Mouse (Mus musculus) intestine, embryonic 15.5 days (tissue): Measurements from ENCODE around the gene Setdb2. TPM values are rescaled to one million over a fixed set of nuclear protein-coding genes. Genes with fewer than 3 reads are reported as not detected.

ENCODE experiments used
- ATAC-seq: fragments of 200-750 bp; cut with Nextera tagmentation; 2 replicates; pipeline ENCODE4 v1.8.0; 2017; ENCODE audit warnings: moderate TSS enrichment, moderate library complexity
- H3K27ac ChIP-seq: fragments of 300-500 bp; sonication (generic); 2 replicates; pipeline ENCODE4 v1.5.1; 2015; ENCODE audit warnings: mild to moderate bottlenecking, inconsistent platforms
- H3K27me3 ChIP-seq: fragments of 300-500 bp; sonication (generic); replicated peaks from 2 replicates; pipeline ENCODE4 v1.6.1; 2015; ENCODE audit warnings: inconsistent platforms
- H3K36me3 ChIP-seq: fragments of 300-500 bp; sonication (generic); 2 replicates; pipeline ENCODE4 v1.6.1; 2015; ENCODE audit warnings: inconsistent platforms
- H3K4me1 ChIP-seq: fragments of 300-500 bp; sonication (generic); replicated peaks from 2 replicates; pipeline ENCODE4 v1.6.1; 2015; ENCODE audit warnings: inconsistent platforms
- H3K4me2 ChIP-seq: fragments of 300-500 bp; sonication (generic); replicated peaks from 2 replicates; pipeline ENCODE4 v1.6.1; 2015; ENCODE audit warnings: mild to moderate bottlenecking, inconsistent platforms
- H3K4me3 ChIP-seq: fragments of 300-500 bp; sonication (generic); replicated peaks from 2 replicates; pipeline ENCODE4 v1.5.1; 2015; ENCODE audit warnings: inconsistent platforms
- H3K9ac ChIP-seq: fragments of 300-500 bp; sonication (generic); 2 replicates; pipeline ENCODE4 v1.6.1; 2015; ENCODE audit warnings: inconsistent platforms
- H3K9me3 ChIP-seq: fragments of 300-500 bp; sonication (generic); 2 replicates; pipeline ENCODE4 v1.6.1; 2016; ENCODE audit warnings: inconsistent platforms
- WGBS: fragments of 180-500 bp; shearing (Covaris S2); methylation state at CpG from one replicate; pipeline ENCODE4 v1.1.7; 2015; 5-methylcytosine and 5-hydroxymethylcytosine counted together
- polyA plus RNA-seq: library from polyadenylated mRNA; unstranded; fragments of >200 nt; fragmentation: Nextera tagmentation; extraction: Ambion mirVana; gene quantifications from 2 replicates; pipeline ENCODE4 v1.2.1, GENCODE M21; 2015

Gene Setdb2
- 8.4 and 9.6 TPM in 2 replicates for polyA plus RNA-seq

DNA sequence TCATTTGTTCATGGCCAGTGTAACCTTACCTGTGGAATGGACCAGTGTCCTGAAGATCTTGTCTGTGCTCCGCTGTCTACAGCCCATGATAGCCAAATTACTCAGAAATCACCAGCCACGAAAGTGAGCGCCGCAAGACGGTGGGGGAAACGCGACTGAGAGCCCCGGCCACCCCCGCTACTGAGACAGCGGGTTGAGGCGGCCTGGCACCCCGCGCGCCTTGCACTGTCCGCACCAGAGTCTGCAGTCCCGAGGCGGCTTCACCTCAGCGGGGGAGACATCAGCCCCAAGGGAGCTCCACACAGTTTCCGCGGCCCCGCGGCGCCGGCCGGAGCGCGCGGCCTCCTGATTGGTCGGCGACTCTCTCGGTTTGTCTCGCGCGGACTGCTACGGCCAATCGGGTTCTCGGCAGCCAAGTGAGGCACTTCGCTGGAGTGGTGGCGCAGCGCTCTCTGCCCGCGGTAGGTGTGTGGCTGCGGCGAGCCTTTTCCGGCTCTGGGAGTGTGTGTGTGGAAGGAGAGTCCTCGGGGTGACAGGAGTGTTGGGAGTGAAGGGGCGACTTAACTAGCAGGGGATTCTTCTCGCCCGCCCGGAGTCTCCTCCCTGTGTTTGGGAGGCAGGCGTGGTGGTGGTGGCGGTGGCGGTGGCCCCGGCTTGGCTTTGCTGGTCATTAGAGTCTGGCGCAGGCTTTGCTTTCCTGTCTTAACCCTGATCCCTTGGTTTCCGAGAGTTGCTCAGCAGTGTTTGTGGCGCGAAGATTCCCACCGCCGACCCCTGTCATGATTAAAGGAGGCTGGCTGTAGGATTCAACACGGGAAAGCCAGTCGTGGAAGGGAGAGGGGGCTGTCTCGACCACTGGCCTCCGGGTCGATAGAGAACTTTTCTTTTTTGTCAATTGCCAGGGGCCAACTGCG is at the start of gene Setdb2, which contains the start of gene Cab39l:
Gene Setdb2 (minus strand): TSS at position 327 of the 914 bp plus-strand sequence.
Gene Cab39l (plus strand): TSS at position 415 of the 914 bp plus-strand sequence.
- Histone ChIP-seq H3K4me2 (peak within 1 kb of the TSS; percentile 81), H3K4me1 (0 out of 2 replicates have a peak, but pooled peaks cover 3% of the 10 kb centered on the region), H3K27ac (peak within 1 kb of the TSS; percentile 90), H3K9me3 (no peaks in the 10 kb centered on the region), H3K4me3 (peak within 1 kb of the TSS; percentile 89), H3K36me3 (no peaks in the 10 kb centered on the region), H3K9ac (peak within 1 kb of the TSS; percentile 94), H3K27me3 (no peaks in the 10 kb centered on the region)
- WGBS: 1% methylated on average over 64 of the region's 66 CpGs
- peak; percentile 100 for ATAC-seq

DNA sequence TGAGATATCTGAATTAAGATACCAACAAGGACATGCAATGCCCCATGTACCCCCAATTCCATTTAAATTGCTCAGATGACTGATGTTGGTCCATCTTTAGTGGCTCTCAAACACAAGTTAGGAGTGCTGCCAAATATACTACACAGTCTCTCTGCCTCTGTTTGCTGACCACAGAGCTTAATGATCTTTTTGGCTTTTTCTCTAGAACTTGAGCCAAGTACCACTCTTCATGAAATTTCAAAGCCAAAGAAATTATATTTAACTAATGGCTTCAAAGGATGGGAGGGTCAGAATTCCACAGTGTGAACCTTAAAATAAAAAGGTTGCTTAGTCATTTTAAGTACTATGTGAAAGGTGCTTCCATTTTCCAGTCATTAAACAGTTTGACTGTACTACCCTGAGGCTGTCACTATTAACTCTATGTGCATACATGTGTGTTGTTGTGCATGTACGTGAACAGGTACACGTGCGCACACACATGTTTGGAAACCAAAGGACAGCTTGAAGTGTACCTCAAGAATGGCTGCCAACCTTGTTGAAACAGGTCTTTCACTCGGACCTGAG is 44.6 kb upstream of the Setdb2 start:
- H3K27ac ChIP-seq: no peak overlapping the region

DNA sequence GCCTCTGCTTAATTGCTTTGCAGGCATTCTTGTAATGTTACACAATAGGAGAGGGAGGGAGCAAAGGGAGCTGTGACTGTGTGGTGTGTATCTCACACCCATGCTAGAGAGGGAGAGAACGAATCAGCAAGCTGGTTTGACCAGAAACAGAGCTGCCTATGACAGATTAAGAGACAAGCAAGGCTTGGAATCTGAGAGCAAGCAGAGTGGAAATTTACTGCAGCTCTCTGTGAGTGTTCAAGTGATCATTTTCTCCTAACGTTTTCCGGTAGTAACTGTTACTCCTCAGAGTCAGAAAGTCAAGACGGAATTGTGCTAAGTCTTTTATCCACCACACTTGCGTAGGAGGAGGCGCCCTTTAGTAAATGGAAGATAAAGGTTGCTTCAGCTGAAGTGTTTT is 38.0 kb upstream of the Setdb2 start:
- Histone ChIP-seq H3K4me1 (no peaks in the 10 kb centered on the region), H3K4me3 (no peak overlapping the region), H3K9me3 (no peaks in the 10 kb centered on the region), H3K27ac (no peak overlapping the region), H3K4me2 (no peak overlapping the region), H3K27me3 (no peaks in the 10 kb centered on the region), H3K9ac (no peak overlapping the region), H3K36me3 (no peaks in the 10 kb centered on the region)
- WGBS: 33% methylated on average over 6 of the region's 6 CpGs
- ATAC-seq: peak; percentile 39; the same call in 1 of the 2 replicates

More for the DNA sequence above, 44.6 kb upstream of the Setdb2 start:
- ATAC-seq: no peak
- 89% methylated on average over 4 of the region's 4 CpGs for WGBS
- Histone ChIP-seq H3K4me1 (no peaks in the 10 kb centered on the region), H3K4me2 (no peak overlapping the region), H3K9me3 (no peaks in the 10 kb centered on the region), H3K36me3 (no peaks in the 10 kb centered on the region), H3K4me3 (no peak overlapping the region), H3K27me3 (no peaks in the 10 kb centered on the region), H3K9ac (no peak overlapping the region)

DNA sequence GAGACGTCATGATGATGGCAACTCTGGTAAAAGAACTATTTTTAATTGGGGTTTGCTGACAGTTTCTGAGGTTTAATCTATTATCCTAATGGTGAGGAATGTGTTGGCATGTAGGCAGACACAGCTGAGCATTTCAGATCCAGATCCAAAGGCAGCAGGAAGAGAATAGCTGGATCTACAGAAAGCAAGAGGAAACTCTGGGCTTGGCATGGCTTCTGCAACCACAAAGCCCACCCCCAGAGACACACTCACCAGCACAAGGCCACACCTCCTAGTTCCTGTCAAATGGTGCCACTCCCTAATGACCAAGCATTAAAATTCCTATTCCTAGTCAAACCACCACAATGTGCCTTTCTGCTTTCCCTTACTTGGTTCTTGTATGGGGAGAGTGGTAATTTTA is 30.1 kb upstream of the Setdb2 start:
- no peaks in the 10 kb centered on the region for H3K4me1 ChIP-seq
- no peaks in the 10 kb centered on the region for H3K36me3 ChIP-seq
- H3K27ac ChIP-seq: no peak overlapping the region
- no peak overlapping the region for H3K4me2 ChIP-seq
- no peaks in the 10 kb centered on the region for H3K9me3 ChIP-seq
- no peak overlapping the region for H3K9ac ChIP-seq
- ATAC-seq: no peak
- H3K4me3 ChIP-seq: no peak overlapping the region
- 86% methylated on average over 1 of the region's 1 CpGs for WGBS
- H3K27me3 ChIP-seq: no peaks in the 10 kb centered on the region

DNA sequence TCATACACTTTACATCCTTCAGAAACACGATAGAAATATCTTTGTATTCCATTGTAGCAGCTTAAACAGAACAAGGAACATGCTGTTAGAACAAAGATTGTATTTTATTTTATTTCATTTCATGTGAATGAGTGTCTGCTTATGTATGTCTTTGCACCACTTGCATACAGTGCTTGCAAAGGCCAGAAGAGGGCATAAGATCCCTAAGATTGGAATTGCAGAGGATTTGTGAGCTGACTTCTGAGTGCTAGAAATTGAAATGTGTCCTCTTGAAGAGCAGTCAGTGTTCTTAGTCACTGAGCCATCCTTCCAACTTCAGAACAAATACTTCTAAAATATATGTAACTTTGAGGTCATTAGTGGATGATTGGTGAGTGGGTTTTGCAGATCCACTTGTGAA is 27.1 kb upstream of the Setdb2 start:
- WGBS: 67% methylated on average over 1 of the region's 1 CpGs
- Histone ChIP-seq H3K4me3 (no peak overlapping the region), H3K4me2 (no peak overlapping the region), H3K36me3 (no peaks in the 10 kb centered on the region), H3K27me3 (no peaks in the 10 kb centered on the region), H3K4me1 (no peaks in the 10 kb centered on the region), H3K27ac (no peak overlapping the region), H3K9ac (no peak overlapping the region), H3K9me3 (no peaks in the 10 kb centered on the region)
- no peak for ATAC-seq

DNA sequence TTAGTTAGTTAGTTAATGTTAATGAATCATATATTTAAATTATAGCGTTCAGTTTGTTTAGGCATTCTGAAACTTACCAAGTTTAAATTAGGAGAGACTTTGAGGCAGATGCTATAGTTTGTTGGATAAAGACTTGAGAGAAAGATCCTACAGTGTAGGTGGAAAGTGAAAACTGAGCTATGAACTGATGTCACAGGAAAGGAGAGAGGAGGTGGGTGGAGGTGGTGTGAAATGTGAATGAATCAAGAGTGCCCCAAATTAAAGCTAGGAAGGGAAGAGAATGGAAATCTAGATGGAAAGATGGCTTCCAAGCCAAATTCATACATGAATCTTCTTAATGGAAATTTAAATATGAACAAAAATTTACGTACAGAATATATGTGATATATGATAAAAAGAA is 25.8 kb upstream of the Setdb2 start:
- Histone ChIP-seq H3K4me3 (no peak overlapping the region), H3K4me1 (no peaks in the 10 kb centered on the region), H3K36me3 (no peaks in the 10 kb centered on the region), H3K9me3 (no peaks in the 10 kb centered on the region), H3K9ac (no peak overlapping the region), H3K27me3 (no peaks in the 10 kb centered on the region), H3K27ac (no peak overlapping the region), H3K4me2 (no peak overlapping the region)
- 93% methylated on average over 2 of the region's 2 CpGs for WGBS
- no peak for ATAC-seq

DNA sequence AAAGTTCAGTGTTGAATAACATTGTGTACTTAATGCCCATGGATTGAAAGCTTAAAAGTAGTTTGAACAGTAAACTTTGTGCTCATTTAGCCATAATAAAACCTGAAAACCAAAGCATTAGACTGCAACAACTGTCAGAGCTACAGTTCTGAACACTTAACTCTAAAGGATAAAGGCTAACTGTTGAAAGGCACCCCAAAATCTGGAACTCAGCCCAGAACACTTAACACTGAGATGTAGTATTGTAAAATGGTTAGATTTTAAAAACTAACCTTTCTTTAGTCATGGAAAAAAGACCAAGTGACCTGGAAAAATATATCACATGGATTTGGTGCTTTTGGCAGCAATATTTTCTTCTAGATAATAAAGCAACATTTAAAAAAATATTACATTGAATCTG is 7.3 kb upstream of the Setdb2 start:
- no peak overlapping the region for H3K27ac ChIP-seq
- no peak overlapping the region for H3K4me3 ChIP-seq
- H3K4me1 ChIP-seq: no peaks in the 10 kb centered on the region
- H3K9ac ChIP-seq: no peak overlapping the region
- no peaks in the 10 kb centered on the region for H3K27me3 ChIP-seq
- no peak overlapping the region for H3K4me2 ChIP-seq
- ATAC-seq: no peak
- no peaks in the 10 kb centered on the region for H3K9me3 ChIP-seq
- H3K36me3 ChIP-seq: no peaks in the 10 kb centered on the region

DNA sequence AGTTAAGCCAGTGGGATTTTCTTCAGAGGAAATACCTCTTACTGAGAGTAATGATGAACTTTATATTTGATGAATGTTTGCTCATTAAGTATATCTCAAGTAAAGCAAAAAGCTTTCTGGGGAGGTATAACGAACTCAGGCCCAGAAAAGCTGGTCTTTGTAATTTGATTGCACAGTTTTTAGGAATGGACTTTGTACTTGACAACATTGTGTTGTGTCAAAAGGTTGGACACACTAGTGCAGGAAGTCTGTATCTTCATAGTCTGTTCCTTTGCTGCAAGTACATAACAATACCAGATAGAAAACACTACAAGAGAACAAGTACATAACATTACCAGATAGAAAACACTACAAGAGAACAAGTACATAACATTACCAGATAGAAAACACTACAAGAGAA is 4.7 kb upstream of the Setdb2 start:
- H3K9ac ChIP-seq: no peak overlapping the region
- no peaks in the 10 kb centered on the region for H3K36me3 ChIP-seq
- H3K9me3 ChIP-seq: no peaks in the 10 kb centered on the region
- no peak for ATAC-seq
- no peaks in the 10 kb centered on the region for H3K27me3 ChIP-seq
- no peaks in the 10 kb centered on the region for H3K4me1 ChIP-seq
- no peak overlapping the region for H3K4me3 ChIP-seq
- 93% methylated on average over 1 of the region's 1 CpGs for WGBS
- H3K4me2 ChIP-seq: no peak overlapping the region
- no peak overlapping the region for H3K27ac ChIP-seq

DNA sequence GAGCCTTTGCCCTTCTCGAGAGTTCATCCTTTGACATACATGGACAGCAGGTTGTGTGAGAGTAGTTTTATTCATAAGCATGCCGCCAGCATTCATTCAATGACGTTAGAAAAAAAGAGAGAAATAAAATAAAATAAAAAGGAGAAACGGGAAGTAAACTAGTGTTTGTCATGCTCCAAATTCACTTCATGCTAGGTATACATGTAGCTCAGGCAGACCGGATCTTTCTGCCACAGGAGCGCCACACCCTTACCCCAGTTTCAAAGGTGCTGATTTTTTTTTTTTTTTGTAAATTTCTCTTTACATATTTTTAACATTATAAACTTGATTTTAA is 755 bp upstream of the Setdb2 start:
- Histone ChIP-seq H3K4me1 (0 out of 2 replicates have a peak, but pooled peaks cover 3% of the 10 kb centered on the region), H3K36me3 (no peaks in the 10 kb centered on the region), H3K9ac (peak overlapping the region; percentile 83), H3K27me3 (no peaks in the 10 kb centered on the region), H3K9me3 (no peaks in the 10 kb centered on the region), H3K27ac (peak overlapping the region; percentile 90), H3K4me2 (peak overlapping the region; percentile 81), H3K4me3 (peak overlapping the region; percentile 89)
- peak; percentile 31; the same call in 1 of the 2 replicates for ATAC-seq
- 6% methylated on average over 6 of the region's 6 CpGs for WGBS

DNA sequence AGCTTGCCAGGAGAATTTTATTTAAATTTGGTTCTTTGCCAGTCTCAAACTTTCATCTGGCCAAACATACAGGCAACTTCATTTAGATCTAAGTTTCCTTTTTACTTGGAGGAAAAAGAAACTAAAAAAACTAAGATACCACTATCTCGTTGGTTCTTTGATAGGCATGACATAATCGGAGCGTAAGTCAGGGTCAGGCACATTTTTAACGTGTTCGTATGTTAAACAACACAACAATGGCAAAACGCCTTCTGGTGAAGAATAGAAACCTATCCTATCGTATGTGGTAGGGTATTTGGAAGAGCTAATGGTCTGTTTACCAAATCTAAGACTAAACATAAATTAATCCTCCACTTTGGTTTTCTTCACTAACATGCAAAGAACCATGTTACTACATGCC is 645 bp downstream of the Setdb2 start:
- WGBS: 12% methylated on average over 7 of the region's 7 CpGs
- H3K27me3 ChIP-seq: no peaks in the 10 kb centered on the region
- no peaks in the 10 kb centered on the region for H3K9me3 ChIP-seq
- peak overlapping the region; percentile 89 for H3K4me3 ChIP-seq
- no peak for ATAC-seq
- peak overlapping the region; percentile 81 for H3K4me2 ChIP-seq
- H3K36me3 ChIP-seq: no peaks in the 10 kb centered on the region
- H3K9ac ChIP-seq: peak overlapping the region; percentile 94
- 0 out of 2 replicates have a peak, but pooled peaks cover 3% of the 10 kb centered on the region for H3K4me1 ChIP-seq
- H3K27ac ChIP-seq: no peak overlapping the region

DNA sequence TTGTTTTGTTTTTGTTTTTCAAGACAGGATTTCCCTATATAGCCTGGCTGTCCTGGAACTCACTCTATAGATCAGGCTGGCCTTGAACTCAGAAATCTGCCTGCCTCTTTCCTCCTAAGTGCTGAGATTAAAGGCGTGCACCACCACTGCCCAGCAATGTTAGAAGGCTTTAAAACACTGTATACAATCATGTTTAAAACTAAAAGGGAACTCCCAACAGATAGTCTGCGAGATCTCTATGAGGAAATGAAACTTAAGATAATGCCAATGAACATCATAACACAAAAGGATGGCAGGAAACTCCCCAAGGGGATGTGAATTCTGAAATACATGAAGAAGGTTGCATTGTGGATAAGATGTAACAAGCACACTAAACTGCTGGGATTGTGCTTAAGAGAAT is 2.2 kb downstream of the Setdb2 start:
- Histone ChIP-seq H3K4me2 (no peak overlapping the region), H3K27me3 (no peaks in the 10 kb centered on the region), H3K9ac (no peak overlapping the region), H3K36me3 (no peaks in the 10 kb centered on the region), H3K4me1 (0 out of 2 replicates have a peak, but pooled peaks cover 3% of the 10 kb centered on the region), H3K9me3 (no peaks in the 10 kb centered on the region), H3K27ac (no peak overlapping the region), H3K4me3 (no peak overlapping the region)
- 82% methylated on average over 2 of the region's 2 CpGs for WGBS
- no peak for ATAC-seq

DNA sequence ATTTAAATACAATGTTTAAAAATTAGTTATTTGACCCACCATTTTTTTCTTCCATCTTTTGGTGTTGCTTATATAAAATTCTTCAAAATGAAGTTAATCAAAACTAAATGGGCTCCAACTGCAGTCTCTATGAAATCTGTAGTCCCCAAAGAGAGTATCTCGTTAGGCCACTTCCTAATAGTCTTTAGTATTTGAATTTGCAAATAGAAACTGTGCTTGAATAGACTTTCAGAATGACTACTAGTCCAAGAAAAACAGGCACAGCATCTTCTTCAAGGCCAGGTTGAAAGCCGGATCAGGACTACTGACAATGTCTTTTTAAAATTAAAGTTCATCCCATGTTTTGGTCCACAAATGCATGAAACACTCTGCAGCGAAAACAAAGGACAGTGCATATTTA is 3.3 kb downstream of the Setdb2 start:
- ATAC-seq: no peak
- Histone ChIP-seq H3K9ac (no peak overlapping the region), H3K27me3 (no peaks in the 10 kb centered on the region), H3K4me2 (no peak overlapping the region), H3K36me3 (no peaks in the 10 kb centered on the region), H3K4me3 (no peak overlapping the region), H3K4me1 (0 out of 2 replicates have a peak, but pooled peaks cover 3% of the 10 kb centered on the region), H3K9me3 (no peaks in the 10 kb centered on the region), H3K27ac (no peak overlapping the region)
- WGBS: 91% methylated on average over 3 of the region's 3 CpGs
